Comparison of ENCODE assay signal across 11 mouse cellular contexts in genomic region chr16:13378157-13378556, GRCm38 (mm10).
A peak's percentile ranks its signal among the peaks of the same experiment; 100 is the strongest.
DNase-seq lines count a peak whose midpoint lies in the region; ATAC-seq and TF ChIP-seq lines count a peak whose summit lies in the region.
"Had no signal": no experiment of that assay in that cellular context is flagged by ENCODE, and none has a peak within 500 bp of the region (broad histone marks: within the 10 kb centered on the region; RNA-seq: fewer than 3 reads in every experiment).

No protein-coding gene starts in this region.

- no peaks in the 10 kb centered on the region for H3K36me3 ChIP-seq in heart, embryonic 16.5 days (ENCODE audit: control insufficient read depth, insufficient read depth)
- 0 out of 2 replicates have a peak, but pooled peaks cover 6% of the 10 kb centered on the region for H3K36me3 ChIP-seq in kidney, postnatal 0 days (ENCODE audit: insufficient read depth, low read length)
- no peaks in the 10 kb centered on the region for H3K36me3 ChIP-seq in thymus, adult 2 months (ENCODE audit: control insufficient read depth, insufficient read depth, low read length)
- H3K36me3 ChIP-seq in hindbrain, embryonic 12.5 days, result no peaks in the 10 kb centered on the region

- no peaks in the 10 kb centered on the region for H3K27me3 ChIP-seq in heart, embryonic 16.5 days (ENCODE audit: control insufficient read depth, insufficient read depth, low read length)
- H3K27me3 ChIP-seq in kidney, postnatal 0 days (ENCODE audit: insufficient read depth, low read length), result no peaks in the 10 kb centered on the region
- no peaks in the 10 kb centered on the region for H3K27me3 ChIP-seq in thymus, adult 2 months (ENCODE audit: control insufficient read depth, insufficient read depth, low read length)
- H3K27me3 ChIP-seq in hindbrain, embryonic 12.5 days, result no peaks in the 10 kb centered on the region

- no peak for TF ChIP-seq POLR2A in thymus, adult 2 months (IDR thresholded peaks at IDR 0.05; ENCODE audit: control insufficient read depth, extremely low read depth, insufficient read depth, low read length, poor library complexity)

- whole genome bisulfite sequencing in heart, embryonic 16.5 days, result 82% methylated on average over 5 of the region's 5 CpGs
- 81% methylated on average over 5 of the region's 5 CpGs for WGBS in kidney, postnatal 0 days
- WGBS in thymus, adult 2 months, result 95% methylated on average over 5 of the region's 5 CpGs
- WGBS in hindbrain, embryonic 12.5 days, result 91% methylated on average over 5 of the region's 5 CpGs

- no peak for ATAC-seq in heart, embryonic 16.5 days (replicated peaks; ENCODE audit: extremely low read depth, insufficient read depth, low FRiP score)
- no peak for ATAC-seq in kidney, postnatal 0 days (replicated peaks; ENCODE audit: low FRiP score, low read depth)
- no peak for ATAC-seq in hindbrain, embryonic 12.5 days (ENCODE audit: low FRiP score)
- ATAC-seq: intestine, embryonic 16.5 days had no signal

- H3K27ac ChIP-seq in layer of hippocampus, adult 2 months, result peak overlapping the region; percentile 61; the same call in 1 of the 2 replicates
- H3K27ac ChIP-seq in heart, embryonic 16.5 days (ENCODE audit: low read length), result peak overlapping the region; percentile 54
- peak overlapping the region; percentile 43; the same call in 1 of the 2 replicates for H3K27ac ChIP-seq in kidney, postnatal 0 days
- no peak overlapping the region for H3K27ac ChIP-seq in thymus, adult 2 months (ENCODE audit: control insufficient read depth, insufficient read depth, low read length)
- no peak overlapping the region for H3K27ac ChIP-seq in hindbrain, embryonic 12.5 days

- H3K4me3 ChIP-seq in layer of hippocampus, adult 2 months, result no peak overlapping the region
- no peak overlapping the region for H3K4me3 ChIP-seq in heart, embryonic 16.5 days (ENCODE audit: low read length)
- H3K4me3 ChIP-seq in kidney, postnatal 0 days (replicated peaks; ENCODE audit: low read depth, low read length), result no peak overlapping the region
- H3K4me3 ChIP-seq in thymus, adult 2 months (ENCODE audit: control insufficient read depth, insufficient read depth, low read length), result no peak overlapping the region
- H3K4me3 ChIP-seq in hindbrain, embryonic 12.5 days, result no peak overlapping the region
- H3K4me3 ChIP-seq: myocyte had no signal

- H3K9me3 ChIP-seq in heart, embryonic 16.5 days (replicated peaks; ENCODE audit: control insufficient read depth, low read length), result no peaks in the 10 kb centered on the region
- no peaks in the 10 kb centered on the region for H3K9me3 ChIP-seq in kidney, postnatal 0 days (replicated peaks; ENCODE audit: low read length)
- no peaks in the 10 kb centered on the region for H3K9me3 ChIP-seq in hindbrain, embryonic 12.5 days (replicated peaks)

- H3K4me2 ChIP-seq in heart, embryonic 16.5 days (ENCODE audit: low read depth, low read length), result no peak overlapping the region
- H3K4me2 ChIP-seq in kidney, postnatal 0 days (ENCODE audit: low read length), result no peak overlapping the region
- H3K4me2 ChIP-seq in hindbrain, embryonic 12.5 days (replicated peaks), result no peak overlapping the region

- TF ChIP-seq CTCF in layer of hippocampus, adult 2 months (conservative IDR thresholded peaks at IDR 0.05), result no peak
- TF ChIP-seq CTCF in kidney, postnatal 0 days (IDR thresholded peaks at IDR 0.05; ENCODE audit: low read depth), result no peak
- TF ChIP-seq CTCF in thymus, adult 2 months (IDR thresholded peaks at IDR 0.05; ENCODE audit: borderline replicate concordance, control insufficient read depth, extremely low read depth, insufficient read depth, low read length, poor library complexity), result no peak

- no peak overlapping the region for H3K9ac ChIP-seq in heart, embryonic 16.5 days (ENCODE audit: low read length)
- H3K9ac ChIP-seq in kidney, postnatal 0 days (ENCODE audit: low read depth, low read length), result no peak overlapping the region
- H3K9ac ChIP-seq in hindbrain, embryonic 12.5 days, result no peak overlapping the region

- no peak for DNase-seq in layer of hippocampus, adult 2 months (ENCODE audit: low spot score in 2 of 2)
- DNase-seq in layer of hippocampus, adult 18-20 months (ENCODE audit: low spot score in 2 of 2), result no peak
- peak; percentile 30 for DNase-seq in kidney, postnatal 0 days (ENCODE audit: low spot score)
- DNase-seq in lung, postnatal 36 days, result peak; percentile 86
- DNase-seq in thymus, adult 2 months, result no peak
- DNase-seq in testis, postnatal 14 days (ENCODE audit: low spot score), result no peak
- DNase-seq: cerebellum, postnatal 25 days had no signal

- peaks cover 10% of the 10 kb centered on the region for H3K4me1 ChIP-seq in heart, embryonic 16.5 days (ENCODE audit: control insufficient read depth, insufficient read depth, low read length)
- no peaks in the 10 kb centered on the region for H3K4me1 ChIP-seq in kidney, postnatal 0 days (replicated peaks; ENCODE audit: insufficient read depth, low read length)
- no peaks in the 10 kb centered on the region for H3K4me1 ChIP-seq in thymus, adult 2 months (replicated peaks; ENCODE audit: control insufficient read depth, insufficient read depth, low read length)
- H3K4me1 ChIP-seq in hindbrain, embryonic 12.5 days, result no peaks in the 10 kb centered on the region

Comparison
In these comparisons a context has a peak if more than half of its experiments do, and no peak if none do; other contexts are left out.
1. DNase-seq: peak in kidney, postnatal 0 days (single experiment) and lung, postnatal 36 days (single experiment); none in layer of hippocampus, adult 2 months (0 of 2), layer of hippocampus, adult 18-20 months (0 of 2), thymus, adult 2 months (single experiment) and testis, postnatal 14 days (single experiment).
2. H3K27ac ChIP-seq: peak in layer of hippocampus, adult 2 months (single experiment), heart, embryonic 16.5 days (single experiment) and kidney, postnatal 0 days (single experiment); none in thymus, adult 2 months (single experiment) and hindbrain, embryonic 12.5 days (single experiment).